Mouse (Mus musculus) kidney, postnatal 4 days (tissue): ENCODE results near the gene Nat8f1.
A peak's percentile ranks its signal among the peaks of the same experiment; 100 is the strongest.
"Not testable (repeated sequence)": the region's sequence is repeated elsewhere in the genome, so short reads cannot be mapped to it uniquely, and the experiment has no call there.

Source experiments
- DNase-seq, 2 experiments: peaks; one replicate each; pipeline ENCODE4 v3.0.0; 2021; ENCODE audit warnings: mixed read lengths in 2 of 2

The Nat8f1 gene

DNA sequence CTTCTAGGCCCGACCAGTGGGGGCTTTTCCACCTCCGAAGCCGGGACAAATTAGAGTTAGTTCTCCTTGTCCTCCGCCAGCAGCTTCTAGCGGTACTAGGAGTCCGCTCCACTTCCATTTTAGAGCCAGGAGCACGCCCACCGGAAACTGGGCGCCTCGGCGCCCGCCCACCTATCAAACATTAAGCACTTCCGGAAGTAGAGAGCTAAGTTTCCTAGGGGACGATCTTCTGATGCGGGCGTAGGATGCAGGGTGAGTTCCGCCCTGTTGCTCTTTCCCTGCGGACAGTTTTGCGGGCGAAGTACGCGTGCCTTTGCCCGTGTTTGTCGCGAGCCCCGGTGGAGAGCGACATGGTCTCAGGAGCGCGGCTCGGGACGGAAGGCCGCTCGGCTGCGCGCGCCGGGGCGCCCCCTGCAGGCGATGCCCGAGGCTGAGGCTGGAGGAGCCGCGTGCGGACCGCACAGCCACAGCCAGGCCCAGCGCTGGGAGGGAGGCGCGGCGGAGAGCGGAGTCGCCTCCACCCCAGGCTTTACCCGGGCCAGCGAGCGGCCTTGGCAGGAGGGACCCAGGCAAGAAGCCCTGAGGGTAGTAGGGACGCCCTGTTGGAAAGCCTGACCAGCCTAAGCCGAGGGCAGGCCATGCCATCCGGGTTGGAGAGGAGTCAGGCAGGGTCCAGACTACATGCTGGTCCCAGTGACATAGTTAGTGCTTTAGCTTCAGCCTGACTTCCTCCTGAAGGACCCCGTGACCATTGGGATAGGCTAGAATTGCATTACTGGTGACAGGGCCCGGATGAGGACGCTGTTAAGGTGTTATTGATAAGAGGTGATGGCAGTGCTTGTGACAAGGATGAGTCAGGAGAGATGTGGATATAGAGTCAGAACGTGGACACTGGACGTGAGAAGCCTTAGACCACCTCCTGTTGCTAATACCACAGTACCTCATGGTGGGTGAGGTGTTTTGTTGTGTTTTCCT lies at the start of gene Nat8f1:
Gene Nat8f1, minus strand, starts transcription at position 149 of the 975 bp plus-strand sequence.
- DNase-seq: peak; percentile 89 to 94

- peak; percentile 95 to 96 for DNase-seq
These were observed 45.9 kb upstream of the Nat8f1 start, which contains the start of gene Dusp11 for GRCm38 (mm10) chr6:85961101-85962091. Gene Dusp11, minus strand, starts transcription at chr6:85961667.

GRCm38 (mm10) chr6:85957581-85957980 lies 42.1 kb upstream of the Nat8f1 start:
- no peak for DNase-seq

GRCm38 (mm10) chr6:85948549-85948948 lies 33.1 kb upstream of the Nat8f1 start:
- DNase-seq: no peak

- no peak for DNase-seq
These were observed 27.0 kb upstream of the Nat8f1 start for GRCm38 (mm10) chr6:85942469-85942868.

DNA sequence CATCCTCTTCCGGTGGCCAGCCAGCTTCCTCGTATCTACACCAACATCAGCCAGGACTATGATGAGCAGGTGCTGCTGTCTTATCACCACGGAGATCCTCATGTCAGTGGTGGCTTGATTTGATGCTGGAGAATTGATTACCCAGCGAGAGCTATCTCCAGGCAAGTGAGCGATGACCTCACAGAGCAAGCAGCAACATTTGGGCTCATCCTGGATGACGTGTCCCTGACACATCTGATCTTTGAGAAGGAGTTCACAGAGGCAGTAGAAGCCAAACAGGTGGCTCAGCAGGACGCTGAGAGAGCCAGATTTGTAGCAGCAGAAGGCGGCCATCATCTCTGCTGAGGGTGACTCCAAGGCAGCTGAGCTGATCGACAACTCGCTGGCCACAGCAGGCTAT lies 23.2 kb upstream of the Nat8f1 start:
- DNase-seq: no peak

GRCm38 (mm10) chr6:85936508-85937465 lies 21.3 kb upstream of the Nat8f1 start:
- DNase-seq: peak; percentile 85 to 91

DNA sequence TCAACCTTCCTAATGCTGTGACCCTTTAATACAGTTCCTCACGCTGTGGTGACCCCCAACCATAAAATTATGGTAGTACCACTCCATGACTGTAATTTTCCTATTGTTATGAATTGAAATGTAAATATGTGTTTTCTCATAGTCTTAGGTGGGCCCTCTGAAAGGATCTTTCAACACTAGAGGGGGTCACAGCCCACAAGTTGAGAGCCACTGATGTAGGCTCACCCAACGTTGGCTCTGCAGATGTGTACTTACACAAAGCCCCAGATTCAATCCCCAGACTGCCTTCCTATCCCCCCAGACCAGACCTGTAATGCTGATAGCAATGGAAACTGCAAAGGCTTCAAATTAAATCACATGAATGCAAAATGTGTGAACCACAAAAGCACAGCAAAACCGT lies 20.2 kb upstream of the Nat8f1 start:
- no peak for DNase-seq

GRCm38 (mm10) chr6:85934047-85934446 lies 18.6 kb upstream of the Nat8f1 start:
- DNase-seq: peak; percentile 30 to 54

DNA sequence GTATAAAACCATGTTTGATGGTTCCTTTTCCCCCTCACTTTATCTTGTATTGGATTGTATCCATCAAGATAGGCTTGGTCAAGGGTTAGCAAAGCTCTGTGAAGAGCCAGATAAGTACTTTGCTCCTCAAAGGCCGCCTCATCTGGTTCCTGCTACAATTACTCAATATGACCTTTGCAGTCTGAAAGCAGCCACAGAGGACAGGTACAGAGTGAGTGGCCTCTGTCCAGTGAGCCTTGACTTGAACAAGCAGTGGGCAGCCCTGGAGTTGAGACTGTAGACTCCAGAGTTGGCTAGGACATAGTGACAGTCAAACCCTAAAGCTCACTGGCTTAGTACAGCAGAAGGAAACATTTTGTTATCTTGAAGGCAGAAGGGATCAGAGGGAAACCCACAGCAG lies 13.8 kb upstream of the Nat8f1 start:
- no peak for DNase-seq

GRCm38 (mm10) chr6:85927476-85928464 lies 12.3 kb upstream of the Nat8f1 start:
- peak; percentile 24 to 45 for DNase-seq

GRCm38 (mm10) chr6:85926709-85927108 lies 11.2 kb upstream of the Nat8f1 start:
- DNase-seq: no peak

GRCm38 (mm10) chr6:85923643-85924042 lies 8.2 kb upstream of the Nat8f1 start:
- DNase-seq: no peak

DNA sequence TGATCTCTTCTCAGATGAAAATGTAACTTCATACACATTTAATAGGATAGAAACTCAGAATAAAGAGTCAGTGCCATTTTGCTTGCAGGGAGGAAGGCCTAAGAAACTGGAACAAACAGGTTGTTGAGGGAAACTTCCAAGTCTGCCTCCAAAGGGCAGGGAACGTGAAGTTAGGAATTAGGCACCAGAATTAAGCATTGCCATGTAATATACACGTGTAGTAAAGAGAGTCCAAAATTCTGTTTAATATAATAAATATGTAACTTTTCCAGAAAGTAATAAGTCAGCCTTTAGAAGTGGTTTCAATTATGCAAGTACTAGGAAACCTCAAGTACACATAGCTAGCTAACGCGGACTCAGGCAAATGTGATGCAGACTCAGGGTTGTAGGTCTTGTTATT lies 3.9 kb upstream of the Nat8f1 start:
- DNase-seq: no peak

GRCm38 (mm10) chr6:85918341-85918740 lies 2.9 kb upstream of the Nat8f1 start:
- DNase-seq: not testable (repeated sequence)

- no peak for DNase-seq
These were observed 1.1 kb upstream of the Nat8f1 start for GRCm38 (mm10) chr6:85916596-85916995.

GRCm38 (mm10) chr6:85915141-85915538 lies 347 bp downstream of the Nat8f1 start:
- DNase-seq: no peak

DNA sequence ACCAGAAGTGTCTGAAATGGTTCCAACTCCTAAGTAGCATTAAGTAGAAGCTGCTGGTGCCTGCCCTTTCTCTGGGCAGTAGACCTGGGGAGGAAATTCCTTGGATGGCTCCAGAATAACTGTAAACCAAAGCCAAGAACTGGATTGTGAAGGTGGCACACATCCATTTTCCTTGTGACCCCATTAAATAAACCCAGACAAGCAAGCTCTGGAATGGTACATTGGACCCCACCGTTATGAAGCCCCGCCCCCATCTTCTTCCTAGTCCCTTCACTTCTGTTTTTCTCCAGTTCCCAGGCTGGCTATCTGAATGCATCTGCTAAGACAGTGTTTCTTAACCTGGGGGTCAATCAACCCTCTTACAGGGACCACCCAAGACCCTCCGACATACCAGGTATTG lies 3.9 kb downstream of the Nat8f1 start, which contains the start of gene Tprkb:
Gene Tprkb, plus strand, starts transcription at position 279 of the 400 bp plus-strand sequence.
- DNase-seq: no peak

- DNase-seq: no peak
These were observed 5.8 kb downstream of the Nat8f1 start for GRCm38 (mm10) chr6:85909704-85910103.

DNA sequence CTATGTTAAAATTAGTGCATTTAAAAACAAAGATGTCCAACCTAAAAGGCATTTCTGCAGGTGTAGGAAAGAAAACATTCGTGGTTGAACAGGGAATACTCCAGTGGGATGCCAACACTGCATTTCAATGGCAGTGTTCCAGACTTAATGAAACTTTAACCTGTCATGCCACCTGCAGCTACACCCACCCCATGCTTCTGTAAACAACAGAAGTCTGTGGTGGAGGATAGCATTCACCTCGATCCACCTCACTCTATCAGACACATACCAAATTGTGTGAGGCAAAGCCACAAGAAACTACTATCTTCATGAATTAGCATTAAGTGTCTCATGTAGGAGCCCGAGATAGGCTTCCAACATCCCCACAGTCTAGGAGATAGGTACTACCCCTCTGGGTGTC lies 7.1 kb downstream of the Nat8f1 start:
- no peak for DNase-seq
